Mouse (Mus musculus) kidney, adult 2 months (tissue): ENCODE measurements around the gene Ttc7.

ENCODE experiments used
- CTCF ChIP-seq: fragments of 200-500 bp; conservative IDR thresholded peaks from 2 replicates; pipeline ENCODE4 v1.5.1; 2011; ENCODE audit warnings: low read depth, mild to moderate bottlenecking, control low read depth, low read length, moderate library complexity, mixed read lengths; ENCODE audit not compliant: insufficient read depth, insufficient read length
- POLR2A ChIP-seq: fragments of 200-500 bp; IDR thresholded peaks from one replicate; pipeline ENCODE4 v1.6.1; 2011; ENCODE audit warnings: low read depth, low read length, control low read depth

DNA sequence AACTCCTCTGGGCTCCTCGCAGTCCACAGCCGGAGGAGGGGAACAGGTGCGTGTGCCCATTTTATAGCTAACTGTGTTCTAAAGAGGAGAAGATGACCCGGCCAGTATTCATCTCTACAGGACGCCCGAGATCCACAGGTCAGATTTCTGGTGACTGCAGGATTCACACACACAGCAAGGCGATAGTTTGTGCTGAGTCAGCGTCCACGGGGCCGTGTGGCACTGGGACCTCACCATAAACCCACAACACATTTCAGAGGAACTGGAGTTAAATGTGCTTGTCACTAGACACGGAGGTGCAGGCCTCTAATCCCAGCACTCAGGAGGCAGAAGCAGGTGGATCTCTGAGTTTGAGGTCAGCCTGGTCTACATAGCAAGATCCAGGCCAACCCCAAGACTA lies 119.8 kb downstream of the Ttc7 start:
- TF ChIP-seq POLR2A (no peak), CTCF (no peak)
